Mouse (Mus musculus) liver, adult 10 weeks (tissue): ENCODE measurements around the gene Eif2s1. TPM values are rescaled to one million over a fixed set of nuclear protein-coding genes. Genes with fewer than 3 reads are reported as not detected.

ENCODE experiments used
- polyA plus RNA-seq: library from polyadenylated mRNA; stranded (reverse); fragments of 350-450 nt; fragmentation: Illumina TruSeq; extraction: RNeasy Lipid Tissue Mini Kit (QIAGEN cat#74804); gene quantifications from one replicate; pipeline ENCODE4 v1.2.3, GENCODE M21; 2014; ENCODE audit warnings: low read depth, low replicate concordance

Gene Eif2s1
- polyA plus RNA-seq, result 53.0 TPM

DNA sequence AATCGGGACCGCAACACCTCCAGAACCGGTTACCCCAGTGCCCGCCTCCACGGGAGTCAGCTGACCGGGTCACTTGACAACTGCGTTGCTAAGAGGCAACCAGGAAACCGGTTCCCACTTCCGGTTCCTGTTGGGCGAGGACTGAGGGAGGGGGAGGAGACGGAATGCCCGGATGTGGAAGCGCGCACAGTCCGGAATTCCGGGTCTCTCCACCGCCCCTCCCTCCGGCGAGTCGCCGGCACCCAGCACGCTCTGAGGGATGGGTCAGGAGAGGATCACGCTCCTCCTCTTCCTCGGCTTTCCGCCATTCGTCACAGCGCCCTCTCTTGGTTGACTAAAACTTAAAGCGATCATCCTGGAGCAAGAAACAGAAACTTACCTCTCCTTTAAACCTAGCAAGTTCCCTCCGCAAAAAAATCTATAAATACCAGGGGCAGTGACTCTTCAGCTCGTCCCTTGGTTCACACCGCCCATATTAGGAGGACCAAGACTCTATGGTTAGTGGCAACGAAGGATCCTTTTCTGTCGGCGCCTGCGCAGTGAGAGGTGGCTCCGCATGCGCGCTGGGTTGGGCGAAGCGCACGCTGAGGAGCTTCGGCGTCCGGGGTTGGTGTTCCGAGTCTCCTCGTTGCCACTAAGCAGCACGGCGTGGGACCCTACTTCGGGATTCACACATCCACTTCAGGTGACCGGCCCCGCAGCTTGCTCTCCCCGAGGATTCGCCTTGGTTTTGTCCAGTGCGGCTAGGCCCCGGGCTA, at the start of gene Eif2s1, which contains the start of gene Atp6v1d:
TSS of gene Eif2s1 (plus strand) at position 324 of the 758 bp plus-strand sequence.
TSS of gene Atp6v1d (minus strand) at position 143 of the 758 bp plus-strand sequence.

DNA sequence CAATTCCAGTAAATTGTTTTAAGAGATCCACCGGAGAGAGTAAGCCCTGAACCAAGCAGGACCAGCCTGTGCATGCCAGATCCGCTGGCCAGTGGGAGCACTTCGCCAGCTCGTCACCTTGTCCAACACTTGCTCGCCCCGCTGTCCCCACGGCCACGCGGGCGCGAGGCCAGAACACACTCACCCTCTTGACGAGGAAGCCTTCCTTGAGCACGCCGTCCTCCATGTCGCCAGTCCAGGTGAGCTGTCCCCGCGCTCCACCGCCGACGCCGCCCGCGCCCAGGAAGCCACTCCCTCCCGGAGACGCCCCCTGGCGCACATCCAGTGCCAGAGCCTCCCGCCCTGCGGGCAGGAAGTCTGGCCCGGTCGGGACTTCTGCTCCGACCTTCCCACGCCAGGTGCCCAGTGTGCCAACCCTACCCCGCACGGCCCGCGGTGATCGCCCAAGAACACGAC, 45.1 kb downstream of the Eif2s1 start, which contains the start of gene Plek2:
TSS of gene Plek2 (minus strand) at position 258 of the 456 bp plus-strand sequence.

Other genes starting within 250 kb of the Eif2s1 start
- 1.5 TPM for gene Fam71d, start 170.3 kb upstream of the Eif2s1 start, polyA plus RNA-seq
- gene Mpp5, start 112.9 kb upstream of the Eif2s1 start, polyA plus RNA-seq, result 17.1 TPM
- gene Atp6v1d, start 181 bp upstream of the Eif2s1 start, polyA plus RNA-seq, result 50.9 TPM
- 0.66 TPM for gene Plek2, start 45.1 kb downstream of the Eif2s1 start, polyA plus RNA-seq
- gene Tmem229b, start 145.8 kb downstream of the Eif2s1 start, polyA plus RNA-seq, result 0.64 TPM
- 0.34 TPM for gene Plekhh1, start 167.3 kb downstream of the Eif2s1 start, polyA plus RNA-seq
- gene Pigh, start 227.8 kb downstream of the Eif2s1 start, polyA plus RNA-seq, result 8.3 TPM